Mouse (Mus musculus) hematopoietic stem cell, adult 5-6 weeks (primary cell): ENCODE results near the gene Washc3. TPM values are rescaled to one million over a fixed set of nuclear protein-coding genes. Genes with fewer than 3 reads are reported as not detected.

Experiments used
- ATAC-seq, 2 experiments: fragments of 125-278 bp in 1 of 2; replicated peaks in 1 of 2; 2 replicates each; pipeline ENCODE4 v1.8.0; 2016 to 2017; ENCODE audit warnings: inconsistent platforms in 2 of 2, mild to moderate bottlenecking in 2 of 2, moderate number of reproducible peaks in 2 of 2, low read depth in 1 of 2, moderate TSS enrichment in 1 of 2; ENCODE audit not compliant: low FRiP score in 2 of 2, poor library complexity in 2 of 2, severe bottlenecking in 2 of 2, insufficient read depth in 1 of 2, low TSS enrichment in 1 of 2
- total RNA-seq: library from RNA; stranded (forward); fragments of 172-1452, 232-1000 nt; gene quantifications from 2 replicates; pipeline ENCODE4 v1.2.3, GENCODE M21; 2017

Washc3 gene
- 59.0 and 64.4 TPM in 2 replicates for total RNA-seq

DNA sequence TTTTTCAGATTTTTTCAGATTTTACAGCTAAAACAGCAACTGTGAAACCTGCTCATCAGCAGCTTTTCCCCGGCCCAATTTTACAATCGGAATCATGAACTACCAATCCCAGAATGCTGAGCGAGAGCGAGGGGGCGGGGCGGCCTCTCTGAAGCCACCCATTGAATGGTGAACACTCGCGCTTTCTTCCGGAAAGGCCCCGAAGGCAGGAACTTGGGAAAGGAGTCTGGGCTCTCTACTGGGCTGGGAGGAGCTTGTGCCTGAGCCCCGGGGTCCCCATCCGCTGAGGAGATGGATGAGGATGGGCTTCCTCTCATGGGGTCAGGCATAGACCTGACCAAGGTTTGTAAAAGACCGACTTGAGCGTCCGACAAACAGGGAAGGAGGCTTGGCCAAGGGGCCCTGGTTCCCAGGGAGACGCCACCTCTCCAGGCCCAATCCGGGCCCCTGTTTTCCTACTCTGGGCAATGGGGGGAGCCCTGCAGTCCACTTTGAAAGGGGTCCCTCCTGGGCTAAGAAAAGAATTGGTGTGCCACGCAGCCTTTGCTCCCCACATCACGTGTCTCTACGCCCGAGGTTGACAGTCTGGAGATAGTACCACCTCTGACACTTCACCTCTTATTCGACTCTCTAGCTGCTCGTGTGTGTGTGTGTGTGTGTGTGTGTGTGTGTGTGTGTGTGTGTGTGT is at the start of gene Washc3:
TSS of gene Washc3 (plus strand) at position 143 of the 688 bp plus-strand sequence.
- peak; percentile 97 to 98 for ATAC-seq

DNA sequence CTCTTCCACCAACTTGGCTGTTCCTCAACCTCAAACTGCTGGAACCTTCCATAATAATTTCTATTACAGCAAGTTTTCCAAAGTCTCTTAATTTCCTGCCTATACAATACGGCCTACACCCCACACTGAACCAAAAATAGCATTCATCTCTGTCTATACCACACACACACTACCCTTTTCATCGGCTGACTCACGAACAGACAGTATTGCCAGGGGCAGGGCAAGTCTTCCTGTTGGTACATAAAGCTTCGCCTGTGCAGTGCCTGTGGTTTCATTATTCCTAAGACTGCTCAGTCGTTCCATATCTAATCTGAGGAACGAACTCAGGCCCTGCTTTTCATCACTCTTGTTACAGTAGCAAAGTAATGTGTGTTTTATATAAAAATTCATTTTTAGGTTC is 49.2 kb upstream of the Washc3 start:
- ATAC-seq: no peak

DNA sequence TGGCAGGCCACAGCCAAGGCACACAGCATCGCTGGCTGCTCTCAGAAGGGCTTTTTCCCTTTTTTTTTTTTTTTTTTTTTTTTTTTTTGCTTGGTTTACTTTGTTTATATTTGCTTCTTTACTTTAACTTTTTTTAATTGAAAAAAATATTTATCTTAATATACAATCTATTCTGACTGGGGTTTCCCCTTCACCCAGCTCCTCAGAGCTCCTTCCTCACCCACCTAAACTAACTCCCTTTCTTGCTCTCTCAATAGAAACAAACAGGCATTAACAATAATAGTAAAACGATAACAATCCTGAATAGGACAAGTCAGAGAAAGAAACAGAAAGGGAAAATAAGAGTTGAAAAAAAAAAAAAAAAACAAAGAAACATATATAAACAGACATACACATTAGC is 38.8 kb upstream of the Washc3 start:
- ATAC-seq: no peak

DNA sequence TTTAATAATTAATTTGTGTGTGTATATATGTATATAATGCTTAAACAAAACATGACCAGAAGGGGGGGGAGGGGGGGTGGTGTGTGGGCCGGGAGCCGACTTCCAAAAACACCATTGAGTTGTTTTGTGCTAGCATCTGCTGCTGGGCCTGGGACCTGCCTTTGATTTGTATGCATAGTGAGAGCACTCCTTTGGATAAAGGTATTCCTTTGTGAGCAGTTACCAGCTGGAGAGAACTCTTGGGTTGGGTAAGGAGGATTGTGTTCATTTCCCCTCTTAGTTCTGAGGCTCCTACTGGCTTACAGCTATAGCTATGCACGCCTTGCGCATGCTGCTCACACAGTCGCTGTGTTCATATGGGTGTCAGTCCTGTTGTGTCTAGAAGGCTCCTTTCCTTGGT is 38.2 kb upstream of the Washc3 start:
- ATAC-seq: no peak

DNA sequence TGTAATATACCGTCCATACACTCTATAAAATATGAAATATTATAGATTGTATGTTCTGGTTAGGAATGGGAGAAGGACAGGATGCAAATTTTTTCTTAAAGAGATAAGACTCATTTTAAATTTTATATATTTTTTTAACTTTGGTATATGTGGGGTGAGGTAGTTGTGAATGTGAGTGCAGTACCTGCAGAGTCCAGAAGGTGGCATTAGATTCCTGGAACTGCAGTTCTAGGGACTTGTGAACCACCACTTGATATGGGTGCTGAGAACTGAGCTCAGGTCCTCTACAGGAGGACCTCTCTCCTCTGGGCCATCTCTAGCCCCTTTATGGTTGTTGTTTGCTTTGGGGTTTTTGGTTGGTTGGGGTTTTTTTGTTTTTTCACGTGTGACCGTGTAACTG is 34.7 kb upstream of the Washc3 start:
- no peak for ATAC-seq

DNA sequence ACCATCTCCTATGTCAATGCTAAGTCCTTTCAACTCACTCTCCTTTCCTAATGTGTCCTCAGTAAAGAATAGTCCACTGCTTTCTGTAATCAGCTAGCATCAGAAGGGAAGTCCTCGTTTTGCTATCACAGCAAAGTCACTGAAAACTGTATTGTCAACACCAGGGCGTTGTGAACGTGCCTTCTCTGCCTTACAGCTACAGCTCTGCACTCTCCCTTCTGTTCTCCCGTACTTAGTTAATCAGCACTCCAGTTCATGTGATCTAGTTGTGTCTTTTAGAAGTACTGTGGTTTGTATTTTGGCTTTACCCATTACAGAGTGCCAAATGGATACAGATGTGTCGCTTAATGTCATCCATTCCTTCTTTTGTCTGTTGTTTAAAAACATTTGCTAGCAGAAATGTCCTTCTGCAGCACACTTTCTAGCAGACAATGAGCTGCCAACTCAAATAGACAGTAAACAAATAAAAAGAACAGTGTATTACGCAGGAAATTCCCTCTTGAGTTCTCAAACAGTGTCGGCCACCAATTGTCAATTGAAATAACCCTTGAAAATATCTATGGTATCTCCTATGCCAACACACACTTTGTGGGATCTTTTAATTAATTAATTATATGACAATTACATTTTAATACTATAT is 33.3 kb upstream of the Washc3 start:
- ATAC-seq: no peak

DNA sequence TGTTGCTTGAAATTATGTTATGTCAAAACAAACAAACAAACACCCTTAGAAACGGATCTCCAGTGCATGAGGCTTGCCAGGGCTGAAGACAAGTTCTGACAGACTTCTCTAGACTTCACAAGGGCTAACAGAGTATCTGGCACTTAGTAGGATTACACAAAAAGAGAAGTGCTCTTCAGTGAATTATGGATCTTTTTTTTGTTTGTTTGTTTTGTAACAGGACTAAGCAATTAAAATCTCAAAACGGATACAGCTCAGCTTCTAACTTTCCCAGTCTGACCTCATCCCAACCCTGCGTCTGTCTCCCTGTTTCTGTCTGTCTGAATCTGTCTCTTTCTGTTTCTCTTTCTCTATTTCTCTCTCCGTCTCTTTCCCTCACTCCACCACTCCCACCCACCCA is 352 bp upstream of the Washc3 start:
- no peak for ATAC-seq

DNA sequence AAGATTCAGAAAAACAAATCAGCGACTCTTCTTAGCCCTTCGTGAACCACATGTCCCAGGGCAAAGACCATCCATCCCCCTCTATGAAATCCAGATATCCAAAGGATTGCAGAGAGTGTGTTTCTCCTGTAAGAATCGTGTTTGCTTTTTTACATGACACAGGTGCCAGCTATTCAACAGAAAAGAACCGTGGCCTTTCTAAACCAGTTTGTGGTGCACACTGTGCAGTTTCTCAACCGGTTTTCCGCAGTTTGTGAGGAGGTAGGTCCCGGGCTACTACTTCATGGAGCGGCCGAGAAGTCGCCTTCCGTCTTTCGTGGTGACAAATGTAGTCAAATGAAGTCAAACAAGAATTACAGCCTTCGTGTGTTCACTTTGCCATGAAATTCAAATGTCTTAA is 757 bp downstream of the Washc3 start:
- no peak for ATAC-seq

DNA sequence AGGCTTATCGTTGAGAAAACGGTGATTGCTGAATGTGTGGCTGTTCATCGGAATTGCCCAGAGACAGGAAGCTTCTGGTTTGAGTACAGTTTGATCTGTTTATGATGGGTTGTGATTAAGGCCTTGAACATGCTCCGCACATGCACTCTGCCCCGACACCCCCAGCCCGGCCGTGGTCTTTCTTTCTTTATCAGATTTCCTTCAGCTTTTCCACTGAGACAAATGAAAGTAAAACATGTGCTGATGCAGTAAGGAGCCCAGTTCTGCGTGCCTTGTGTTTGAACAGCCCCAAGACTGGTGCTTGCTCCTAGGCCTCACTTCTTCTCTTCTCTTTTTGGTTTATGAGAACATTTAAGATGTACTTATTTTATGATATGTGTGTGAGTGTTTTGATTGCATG is 1.7 kb downstream of the Washc3 start:
- ATAC-seq: peak; percentile 4 to 19; a peak in 1 of 4 replicates

DNA sequence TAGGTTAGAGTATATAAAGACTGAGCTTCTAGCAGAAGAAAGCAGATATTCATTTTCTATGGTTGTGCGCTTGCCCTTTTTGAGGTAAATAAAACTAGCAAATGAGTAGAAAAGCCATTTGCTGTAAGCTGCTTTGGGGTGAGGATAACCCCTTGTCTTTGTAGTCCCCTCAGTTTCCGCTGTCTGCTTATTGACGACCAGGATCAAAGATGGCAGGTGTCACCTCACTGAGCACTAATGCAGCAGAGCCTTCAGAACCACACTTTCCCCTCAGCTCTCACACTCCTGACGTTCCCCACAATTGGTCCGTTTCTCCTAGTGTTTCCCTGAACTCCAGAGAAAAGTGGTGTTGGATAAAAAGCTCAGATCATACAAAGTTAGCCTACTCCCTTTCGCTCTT is 2.3 kb downstream of the Washc3 start:
- no peak for ATAC-seq

DNA sequence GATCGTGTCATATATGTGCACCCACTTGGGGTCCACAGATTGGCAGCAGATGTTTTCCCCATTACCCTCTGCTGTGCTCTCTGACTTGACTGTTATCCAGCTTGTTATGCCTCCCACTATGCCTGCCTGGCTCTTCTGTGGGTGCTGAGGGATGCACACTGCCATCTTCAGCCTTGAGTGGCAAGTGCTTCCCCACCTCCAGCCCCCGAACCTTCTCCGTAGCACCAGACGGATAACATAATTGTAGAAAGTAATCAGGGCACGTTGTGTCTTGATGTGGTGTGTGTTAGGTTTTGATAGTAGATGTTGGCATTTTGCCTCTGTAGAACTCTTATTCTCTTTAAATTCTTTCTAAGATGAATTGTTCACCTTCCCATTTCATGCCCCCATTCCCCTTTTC is 11.8 kb downstream of the Washc3 start:
- ATAC-seq: no peak

DNA sequence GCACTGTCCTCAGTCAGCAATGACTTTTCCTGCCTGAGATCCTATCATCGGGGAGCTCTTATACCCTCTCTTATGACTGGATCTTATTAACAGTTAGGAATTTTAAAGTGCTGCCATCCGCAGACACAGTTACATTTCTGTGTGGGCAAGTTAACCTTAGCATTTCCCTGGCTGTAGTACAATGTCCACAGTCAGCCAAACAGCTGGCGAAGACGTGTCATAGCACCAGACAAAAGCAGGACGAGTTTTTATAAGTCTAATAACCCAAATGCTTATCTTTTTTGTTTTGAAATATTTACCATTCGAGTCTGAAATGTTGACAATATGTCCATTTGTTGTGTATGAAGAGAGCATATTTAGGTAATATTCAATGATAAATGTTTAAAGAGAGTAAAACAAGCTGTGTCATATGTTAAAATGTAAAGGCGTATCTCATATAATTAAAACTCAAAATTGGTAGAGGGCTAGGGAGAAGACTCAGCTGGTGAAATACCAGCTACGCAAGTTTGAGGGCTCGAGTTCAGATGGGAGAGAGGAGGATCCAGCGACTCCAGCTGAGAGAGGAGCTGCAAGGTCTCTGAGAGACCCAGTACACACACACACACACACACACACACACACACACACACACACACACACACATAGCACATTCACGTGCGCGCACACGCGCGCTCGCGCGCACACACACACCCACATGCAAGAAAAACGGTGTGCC is 14.1 kb downstream of the Washc3 start:
- ATAC-seq: no peak

DNA sequence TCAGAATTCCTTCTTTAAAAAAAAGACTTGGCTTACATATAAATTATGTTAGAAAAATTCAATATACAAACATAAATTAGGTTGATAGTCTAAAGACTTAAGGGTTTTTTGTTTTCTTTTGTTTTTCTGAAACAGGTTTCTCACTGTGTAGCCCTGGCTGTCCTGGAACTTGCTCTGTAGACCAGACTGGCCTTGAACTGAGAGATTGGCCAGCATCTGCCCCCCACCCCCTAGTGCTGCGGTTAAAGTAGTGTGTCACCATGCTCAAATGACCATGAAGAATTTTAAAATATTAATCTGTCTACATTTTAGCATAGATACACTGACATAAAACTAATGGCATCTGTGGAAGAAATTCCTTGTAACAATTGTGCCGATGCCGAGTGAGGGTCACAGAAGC is 17.3 kb downstream of the Washc3 start:
- ATAC-seq: no peak

DNA sequence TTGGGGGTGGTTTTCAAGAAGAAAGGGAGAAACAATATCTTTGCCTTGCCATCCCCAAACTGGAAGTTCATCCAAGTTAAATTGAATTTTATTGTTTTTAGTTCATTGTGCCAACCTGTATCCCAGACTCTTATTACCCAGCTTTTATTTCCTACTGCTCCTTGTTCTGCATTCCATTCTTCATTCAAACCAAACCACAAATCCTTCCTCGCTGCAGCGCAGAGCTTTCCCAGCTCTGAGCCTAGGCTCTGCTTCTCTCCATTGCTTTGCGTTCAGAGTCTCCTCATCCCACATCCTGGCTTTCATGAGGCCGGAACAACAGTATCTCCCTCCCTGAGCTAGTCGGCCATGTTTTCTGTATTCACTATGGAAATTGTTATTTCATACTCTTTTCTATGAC is 20.8 kb downstream of the Washc3 start:
- no peak for ATAC-seq

DNA sequence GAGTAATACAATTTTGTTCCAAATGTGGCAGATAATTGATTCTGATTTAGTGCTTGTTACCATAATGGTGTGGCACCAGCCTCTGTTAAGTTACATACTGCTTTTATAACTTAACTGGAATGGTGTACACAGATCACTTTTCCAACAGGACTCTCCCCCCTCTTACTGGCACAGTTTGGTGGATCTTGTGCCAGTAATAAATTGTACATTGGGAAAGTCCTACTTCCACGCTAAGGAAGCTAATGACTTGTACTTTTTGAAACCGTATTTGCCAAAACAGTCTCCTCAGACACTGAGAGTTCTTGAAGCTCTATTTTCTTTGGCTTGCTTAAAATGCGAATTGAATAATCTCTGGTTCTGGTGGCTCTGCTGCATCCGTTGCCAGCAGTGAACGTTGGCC is 24.5 kb downstream of the Washc3 start:
- no peak for ATAC-seq

DNA sequence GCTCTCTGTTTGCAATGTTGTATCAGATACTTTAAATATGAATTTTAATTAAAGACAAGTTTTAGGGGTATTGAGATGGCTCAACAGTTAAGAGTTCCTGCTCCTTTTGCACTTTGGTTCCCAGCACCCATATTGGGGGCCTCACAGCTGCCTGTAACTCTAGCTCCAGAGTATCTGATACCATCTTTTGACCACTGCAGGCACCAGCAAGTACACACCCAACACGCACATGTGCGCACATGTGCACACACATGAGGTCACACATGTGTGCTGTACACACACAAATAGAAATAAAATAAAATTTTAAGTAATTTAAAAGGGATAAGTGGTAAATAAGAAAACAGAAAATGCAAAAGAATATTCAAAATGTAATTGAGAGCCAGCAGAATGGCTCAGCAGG is 27.1 kb downstream of the Washc3 start:
- no peak for ATAC-seq

DNA sequence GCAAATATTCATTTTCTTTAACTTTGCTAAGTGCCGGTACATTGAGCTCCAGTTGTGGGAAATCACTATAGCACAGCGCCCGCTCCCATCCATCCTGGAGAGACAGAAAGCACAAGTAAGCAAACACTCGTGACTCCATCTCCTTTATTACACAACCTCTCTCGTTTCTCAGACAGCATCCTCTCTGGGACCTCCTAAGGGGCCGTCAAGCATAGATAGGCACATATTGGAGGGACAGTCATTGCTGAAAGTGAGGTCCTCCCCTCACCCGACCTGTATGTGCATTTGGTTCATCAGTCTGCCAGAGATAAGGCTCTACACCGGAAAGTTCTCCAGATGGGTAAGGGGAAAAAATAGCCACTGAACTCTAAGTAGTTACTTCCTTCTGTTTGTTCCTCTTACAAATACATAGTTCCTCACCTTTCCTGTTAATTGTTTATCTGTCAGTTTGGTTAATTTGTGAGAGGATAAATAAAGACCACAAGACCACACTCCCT is 27.7 kb downstream of the Washc3 start:
- peak; percentile 80 to 87 for ATAC-seq

DNA sequence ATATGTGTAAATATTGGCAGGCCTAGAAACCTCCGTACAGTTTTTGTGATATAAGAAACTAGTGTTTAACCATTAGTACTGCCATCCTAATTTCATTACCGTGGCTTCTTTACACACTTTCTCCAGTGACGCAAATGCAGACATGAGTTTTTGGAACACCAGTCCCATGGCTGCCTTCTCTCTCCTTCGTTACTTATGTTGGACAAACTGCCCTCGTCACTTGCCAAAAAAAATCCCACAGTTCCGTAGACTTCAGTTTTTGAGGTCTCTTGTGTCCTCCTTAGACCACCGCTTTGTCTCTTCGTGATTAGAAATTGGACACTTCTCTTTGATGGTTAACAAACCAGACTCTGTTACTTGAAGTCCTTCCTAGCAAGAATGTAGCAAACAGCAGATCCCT is 30.8 kb downstream of the Washc3 start:
- no peak for ATAC-seq
